Mouse (Mus musculus) large intestine, adult 2 months (tissue): ENCODE results near the gene Hand1. TPM values are rescaled to one million over a fixed set of nuclear protein-coding genes. Genes with fewer than 3 reads are reported as not detected.
"Not testable (repeated sequence)": the region's sequence is repeated elsewhere in the genome, so short reads cannot be mapped to it uniquely, and the experiment has no call there.

ENCODE experiments used
- DNase-seq: peaks from one replicate; pipeline ENCODE4 v3.0.0-alpha.2; 2012; ENCODE audit warnings: low read depth, low spot score
- WGBS: fragments of 180-500 bp; shearing (Covaris S2); methylation state at CpG from one replicate; pipeline ENCODE4 v1.1.7; 2018; 5-methylcytosine and 5-hydroxymethylcytosine counted together
- polyA plus RNA-seq: library from polyadenylated mRNA; depleted of rRNA; stranded (reverse); fragments of >200 nt; gene quantifications from 2 replicates; pipeline ENCODE4 v1.2.3, GENCODE M21; 2012; rRNA removed

The Hand1 gene
- 9.5 and 10.1 TPM in 2 replicates for polyA plus RNA-seq

GRCm38 (mm10) chr11:57832552-57833201, at the start of gene Hand1:
Hand1 (minus strand) TSS chr11:57832818.
- DNase-seq, result no peak
- 51% methylated on average over 23 of the region's 23 CpGs for WGBS

- 85% methylated on average over 2 of the region's 2 CpGs for WGBS
- no peak for DNase-seq
Observed at GRCm38 (mm10) chr11:57876157-57876556, 43.5 kb upstream of the Hand1 start.

- no peak for DNase-seq
- WGBS, result 59% methylated on average over 3 of the region's 3 CpGs
Observed at GRCm38 (mm10) chr11:57873014-57873413, 40.4 kb upstream of the Hand1 start.

GRCm38 (mm10) chr11:57868753-57869460, 36.3 kb upstream of the Hand1 start:
- no peak for DNase-seq
- WGBS, result 69% methylated on average over 9 of the region's 9 CpGs

- DNase-seq, result no peak
- WGBS, result 59% methylated on average over 7 of the region's 7 CpGs
Observed at GRCm38 (mm10) chr11:57866466-57866865, 33.8 kb upstream of the Hand1 start.

- 34% methylated on average over 8 of the region's 8 CpGs for whole genome bisulfite sequencing
- DNase-seq, result no peak
Observed at GRCm38 (mm10) chr11:57864577-57864976, 32.0 kb upstream of the Hand1 start.

GRCm38 (mm10) chr11:57862088-57862487, 29.5 kb upstream of the Hand1 start:
- WGBS, result 69% methylated on average over 7 of the region's 7 CpGs
- no peak for DNase-seq

GRCm38 (mm10) chr11:57857709-57858108, 25.1 kb upstream of the Hand1 start:
- 60% methylated on average over 4 of the region's 4 CpGs for WGBS
- no peak for DNase-seq

- DNase-seq, result no peak
- WGBS, result 82% methylated on average over 6 of the region's 6 CpGs
Observed at GRCm38 (mm10) chr11:57853571-57853970, 21.0 kb upstream of the Hand1 start.

GRCm38 (mm10) chr11:57850931-57851330, 18.3 kb upstream of the Hand1 start:
- no peak for DNase-seq
- 17% methylated on average over 3 of the region's 3 CpGs for WGBS

GRCm38 (mm10) chr11:57850298-57850697, 17.7 kb upstream of the Hand1 start:
- 26% methylated on average over 7 of the region's 7 CpGs for WGBS
- no peak for DNase-seq

GRCm38 (mm10) chr11:57847396-57847795, 14.8 kb upstream of the Hand1 start:
- WGBS, result 71% methylated on average over 7 of the region's 7 CpGs
- no peak for DNase-seq

GRCm38 (mm10) chr11:57846421-57847363, 14.1 kb upstream of the Hand1 start:
- 81% methylated on average over 9 of the region's 9 CpGs for WGBS

GRCm38 (mm10) chr11:57841391-57841790, 8.8 kb upstream of the Hand1 start:
- 48% methylated on average over 7 of the region's 7 CpGs for WGBS
- DNase-seq, result no peak

More at GRCm38 (mm10) chr11:57846421-57847363, 14.1 kb upstream of the Hand1 start:
- DNase-seq, result not testable (repeated sequence)

- DNase-seq, result no peak
- 47% methylated on average over 10 of the region's 10 CpGs for WGBS
Observed at GRCm38 (mm10) chr11:57840986-57841385, 8.4 kb upstream of the Hand1 start.

- WGBS, result 18% methylated on average over 22 of the region's 22 CpGs
- DNase-seq, result no peak
Observed at GRCm38 (mm10) chr11:57837861-57838680, 5.5 kb upstream of the Hand1 start.

GRCm38 (mm10) chr11:57836872-57837680, 4.5 kb upstream of the Hand1 start:
- DNase-seq, result no peak

GRCm38 (mm10) chr11:57836401-57836800, 3.8 kb upstream of the Hand1 start:
- no peak for DNase-seq
- 36% methylated on average over 9 of the region's 9 CpGs for WGBS

More at GRCm38 (mm10) chr11:57836872-57837680, 4.5 kb upstream of the Hand1 start:
- WGBS, result 4% methylated on average over 38 of the region's 38 CpGs
